Mouse (Mus musculus): ENCODE data around the gene Slc11a2.

DNA sequence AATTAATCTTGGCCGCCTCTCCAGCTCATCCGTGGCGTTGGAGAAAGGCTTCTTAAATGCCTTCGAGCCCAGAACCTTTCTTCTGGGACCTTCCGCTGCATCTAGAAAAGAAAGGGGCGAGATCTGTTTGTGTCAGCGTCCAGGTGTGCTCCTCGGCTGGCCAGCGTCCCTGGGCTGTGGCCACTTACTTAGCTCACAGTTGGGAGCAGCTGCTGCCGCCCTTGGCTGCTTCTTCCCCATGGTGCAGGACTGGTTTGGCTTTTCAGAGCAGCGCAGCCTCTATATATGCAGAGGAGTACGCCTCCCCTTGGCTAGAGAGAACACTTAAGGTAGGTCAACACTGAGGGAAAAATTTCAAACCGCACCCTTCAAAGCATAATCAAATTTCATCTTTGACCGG lies 956 bp downstream of the Slc11a2 start:
- no peak for TF ChIP-seq CTCF (IDR thresholded peaks at IDR 0.05; ENCODE audit: borderline replicate concordance, extremely low read depth, insufficient read depth, insufficient read length)
- no peak for TF ChIP-seq POLR2A (IDR thresholded peaks at IDR 0.05; ENCODE audit: borderline replicate concordance, extremely low read depth, insufficient read depth, insufficient read length, poor library complexity, severe bottlenecking)
